Mouse (Mus musculus): ENCODE measurements at regions not wholly inside any gene's neighbourhood (a gene's known extent, or its start where the extent isn't known, plus 50 kb on each side); places are given as distances from the start of the nearest gene placed in this dataset.

DNA sequence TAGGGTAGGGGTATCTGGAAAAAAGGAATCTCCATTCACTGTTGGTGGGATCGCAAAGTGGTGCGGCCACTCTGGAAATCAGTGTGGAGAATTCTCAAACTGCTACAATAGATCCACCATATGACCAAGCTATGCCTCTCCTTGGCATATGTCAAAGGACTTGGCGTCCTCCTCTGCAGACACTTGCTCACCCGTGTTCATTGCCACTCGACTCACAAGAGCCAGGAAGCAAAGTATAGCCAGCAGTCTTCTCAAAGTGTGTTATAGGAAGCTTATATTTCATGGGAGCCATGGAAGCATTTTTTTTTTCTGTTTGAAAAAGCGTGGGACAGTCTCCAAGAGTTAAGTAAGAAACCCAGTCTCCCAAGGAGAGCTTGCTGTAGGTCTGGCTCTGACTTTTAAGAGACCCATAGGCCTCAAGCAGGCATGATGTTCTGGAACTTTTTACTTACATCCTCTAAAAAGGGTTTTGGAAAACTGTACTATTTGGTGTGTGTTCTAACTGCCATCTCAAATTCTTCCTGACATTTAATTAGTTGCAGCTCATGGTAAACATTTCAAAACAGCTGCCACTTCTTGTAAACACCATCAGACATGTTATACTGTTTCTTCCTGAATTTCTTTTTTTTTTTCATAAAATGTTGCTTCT is 89.6 kb upstream of the Maged2 start:
- no peak for DNase-seq (ENCODE audit: low spot score)

GRCm38 (mm10) chrX:150902862-150903261 is 88.7 kb upstream of the Maged2 start:
- peak; percentile 23 for DNase-seq (ENCODE audit: low spot score)
